Mouse (Mus musculus) C3H10T1/2 (cell line): ENCODE data around the gene Igf2r. TPM values are rescaled to one million over a fixed set of nuclear protein-coding genes. Genes with fewer than 3 reads are reported as not detected.

Experiments
- polyA plus RNA-seq, 2 experiments: library from polyadenylated mRNA; unstranded; fragments of >200 nt; fragmentation: generic; extraction: Trizol; gene quantifications; one replicate each; pipeline ENCODE4 v1.2.1; 2012; ENCODE audit warnings: missing spikeins in 2 of 2

The Igf2r gene
- 10 to 100 TPM in 1 of 2 experiments, 1 to 10 TPM in 1; 1.1 to 34.1 TPM for polyA plus RNA-seq

DNA sequence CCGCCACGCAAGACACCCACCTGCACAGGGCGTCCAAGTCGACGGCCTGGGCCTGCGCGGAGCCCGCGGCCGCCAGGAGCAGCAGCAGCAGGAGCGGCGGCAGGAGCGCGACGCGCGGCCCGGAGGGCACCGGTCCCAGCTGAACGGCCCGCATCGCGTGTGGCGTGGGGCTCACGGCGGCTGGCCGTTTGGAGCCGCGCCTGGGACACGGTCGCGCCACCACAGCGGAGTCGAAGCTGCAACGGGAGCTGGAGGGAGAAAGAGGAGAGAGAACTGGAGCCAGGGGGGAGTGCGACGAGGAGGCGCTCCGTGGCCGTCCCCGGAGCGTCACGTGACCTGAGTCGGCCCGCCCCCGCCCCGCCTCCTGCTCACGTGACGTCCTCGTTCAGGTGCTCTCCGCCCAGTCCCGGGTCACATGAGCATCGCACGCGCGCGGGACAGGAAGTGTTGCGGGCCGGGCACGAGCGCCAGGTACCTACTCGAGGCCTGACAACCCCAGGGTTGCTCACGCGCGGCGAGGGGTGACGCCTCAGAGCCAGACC is at the start of gene Igf2r:
Igf2r (minus strand) TSS at position 285 of the 542 bp plus-strand sequence.

DNA sequence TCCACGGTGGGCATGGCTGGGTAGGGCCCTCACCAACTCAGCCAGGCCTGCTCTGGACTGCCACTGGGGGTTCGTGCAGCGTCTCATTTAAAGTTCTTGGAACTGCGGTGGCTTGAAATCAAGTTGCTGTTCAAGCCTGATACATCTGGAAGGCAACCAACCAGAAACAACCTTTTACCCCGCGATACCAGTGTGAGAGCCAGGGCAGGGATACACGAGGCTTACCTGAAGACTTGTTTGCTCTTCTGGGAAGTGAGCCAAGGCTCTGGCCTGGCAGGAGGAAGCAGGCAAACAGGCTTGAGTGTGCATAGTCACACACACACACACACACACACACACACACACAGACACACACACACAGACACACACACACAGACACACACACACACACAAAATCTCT is 93.8 kb downstream of the Igf2r start, which contains the start of gene Slc22a1:
Slc22a1 (minus strand) TSS at position 184 of the 400 bp plus-strand sequence.

Other genes starting within 250 kb of the Igf2r start
- gene Slc22a2, start 185.5 kb downstream of the Igf2r start, polyA plus RNA-seq: under 1 TPM in 1 of 2 experiments, not detected in 1; 0.05 TPM
- gene Slc22a1, start 93.8 kb downstream of the Igf2r start, polyA plus RNA-seq: under 1 TPM in 1 of 2 experiments, not detected in 1; 0.15 TPM
- gene Mas1, start 98.5 kb upstream of the Igf2r start, polyA plus RNA-seq: under 1 TPM in 1 of 2 experiments, not detected in 1; 0.18 TPM
- not detected for gene Mrgprh, start 106.4 kb upstream of the Igf2r start, polyA plus RNA-seq
- 1 to 10 TPM in 1 of 2 experiments, under 1 TPM in 1; 0.09 to 1.3 TPM for gene Pnldc1, start 140.6 kb upstream of the Igf2r start, polyA plus RNA-seq
- 100 to 1,000 TPM; 164 to 184 TPM for gene Tcp1, start 146.0 kb upstream of the Igf2r start, polyA plus RNA-seq
- gene Mrpl18, start 146.7 kb upstream of the Igf2r start, polyA plus RNA-seq: 10 to 100 TPM; 40.5 to 66.4 TPM
- gene Acat3, start 170.9 kb upstream of the Igf2r start, polyA plus RNA-seq: 1 to 10 TPM in 1 of 2 experiments, under 1 TPM in 1; 0.78 to 9.4 TPM
- gene Acat2, start 191.1 kb upstream of the Igf2r start, polyA plus RNA-seq: 100 to 1,000 TPM in 1 of 2 experiments, 10 to 100 TPM in 1; 75.1 to 110 TPM
- 10 to 100 TPM in 1 of 2 experiments, 1 to 10 TPM in 1; 3.6 to 24.0 TPM for gene Wtap, start 224.5 kb upstream of the Igf2r start, polyA plus RNA-seq
- gene Sod2, start 237.2 kb upstream of the Igf2r start, polyA plus RNA-seq: 10 to 100 TPM; 63.9 to 94.5 TPM